Mouse (Mus musculus) hindbrain, embryonic 12.5 days (tissue): Measurements from ENCODE around the gene Pola2. TPM values are rescaled to one million over a fixed set of nuclear protein-coding genes. Genes with fewer than 3 reads are reported as not detected.

Experiments
- ATAC-seq: fragments of 200-750 bp; cut with Nextera tagmentation; 2 replicates; pipeline ENCODE4 v1.8.0; 2017; ENCODE audit warnings: moderate TSS enrichment; ENCODE audit not compliant: low FRiP score
- H3K27ac ChIP-seq: fragments of 300-500 bp; sonication (generic); 2 replicates; pipeline ENCODE4 v1.5.1; 2016; ENCODE audit warnings: mild to moderate bottlenecking
- H3K27me3 ChIP-seq: fragments of 300-500 bp; sonication (generic); 2 replicates; pipeline ENCODE4 v1.6.1; 2016; ENCODE audit warnings: mild to moderate bottlenecking
- H3K36me3 ChIP-seq: fragments of 300-500 bp; sonication (generic); 2 replicates; pipeline ENCODE4 v1.6.1; 2016; ENCODE audit warnings: mild to moderate bottlenecking
- H3K4me1 ChIP-seq: fragments of 300-500 bp; sonication (generic); 2 replicates; pipeline ENCODE4 v1.6.1; 2016
- H3K4me2 ChIP-seq: fragments of 300-500 bp; sonication (generic); replicated peaks from 2 replicates; pipeline ENCODE4 v1.6.1; 2016; ENCODE audit warnings: mild to moderate bottlenecking
- H3K4me3 ChIP-seq: fragments of 300-500 bp; sonication (generic); 2 replicates; pipeline ENCODE4 v1.5.1; 2016; ENCODE audit warnings: mild to moderate bottlenecking
- H3K9ac ChIP-seq: fragments of 300-500 bp; sonication (generic); 2 replicates; pipeline ENCODE4 v1.6.1; 2016; ENCODE audit warnings: mild to moderate bottlenecking, moderate library complexity
- H3K9me3 ChIP-seq: fragments of 300-500 bp; sonication (generic); replicated peaks from 2 replicates; pipeline ENCODE4 v1.6.1; 2016; ENCODE audit warnings: mild to moderate bottlenecking
- WGBS: fragments of 180-500 bp; shearing (Covaris S2); methylation state at CpG from one replicate; pipeline ENCODE4 v1.1.7; 2016; 5-methylcytosine and 5-hydroxymethylcytosine counted together
- polyA plus RNA-seq: library from polyadenylated mRNA; unstranded; fragments of >200 nt; fragmentation: Nextera tagmentation; extraction: Ambion mirVana; gene quantifications from 2 replicates; pipeline ENCODE4 v1.2.1, GENCODE M21; 2016

Gene Pola2
- polyA plus RNA-seq, 1 experiment from 2014 or later: 49.2 TPM

- no peak for ATAC-seq
These were observed 35.9 kb downstream of the Pola2 start for GRCm38 (mm10) chr19:5928104-5928503.

DNA sequence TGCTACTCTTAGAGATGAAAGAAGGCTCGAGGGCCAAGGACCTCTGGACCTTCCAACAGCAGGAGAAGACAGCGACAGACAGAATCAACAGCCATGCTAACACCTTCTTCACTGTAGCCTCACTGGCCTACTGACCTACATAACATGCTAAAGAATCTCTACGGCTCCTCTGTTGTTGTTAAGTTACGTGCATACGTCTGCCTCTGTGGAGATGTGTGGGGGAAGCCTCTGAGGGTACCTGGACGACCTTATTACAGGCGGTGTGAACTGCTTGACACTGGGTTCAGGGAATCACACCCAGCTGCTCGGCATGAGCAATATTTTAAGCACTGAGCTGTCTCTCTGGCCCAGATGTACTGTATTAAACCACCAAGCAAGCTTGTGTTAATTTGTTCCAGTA, 36.5 kb downstream of the Pola2 start:
- WGBS: 76% methylated on average over 8 of the region's 8 CpGs
- H3K27ac ChIP-seq: no peak overlapping the region
- H3K9ac ChIP-seq: no peak overlapping the region
- H3K27me3 ChIP-seq: peaks cover 13% of the 10 kb centered on the region
- no peak for ATAC-seq
- no peaks in the 10 kb centered on the region for H3K36me3 ChIP-seq
- peaks cover 17% of the 10 kb centered on the region for H3K4me1 ChIP-seq
- H3K9me3 ChIP-seq: no peaks in the 10 kb centered on the region
- no peak overlapping the region for H3K4me3 ChIP-seq
- no peak overlapping the region for H3K4me2 ChIP-seq

More at GRCm38 (mm10) chr19:5928104-5928503, 35.9 kb downstream of the Pola2 start:
- H3K4me1 ChIP-seq: peaks cover 17% of the 10 kb centered on the region
- H3K4me2 ChIP-seq: no peak overlapping the region
- H3K27ac ChIP-seq: no peak overlapping the region
- no peak overlapping the region for H3K9ac ChIP-seq
- 75% methylated on average over 6 of the region's 6 CpGs for WGBS
- H3K36me3 ChIP-seq: no peaks in the 10 kb centered on the region
- peaks cover 13% of the 10 kb centered on the region for H3K27me3 ChIP-seq
- H3K9me3 ChIP-seq: no peaks in the 10 kb centered on the region
- no peak overlapping the region for H3K4me3 ChIP-seq

GRCm38 (mm10) chr19:5927026-5927425, 37.0 kb downstream of the Pola2 start:
- ATAC-seq: no peak
- Histone ChIP-seq H3K27me3 (peaks cover 13% of the 10 kb centered on the region), H3K4me1 (peaks cover 17% of the 10 kb centered on the region), H3K4me3 (no peak overlapping the region), H3K9ac (no peak overlapping the region), H3K4me2 (no peak overlapping the region), H3K27ac (no peak overlapping the region), H3K36me3 (no peaks in the 10 kb centered on the region), H3K9me3 (no peaks in the 10 kb centered on the region)
- 67% methylated on average over 11 of the region's 11 CpGs for WGBS

GRCm38 (mm10) chr19:5925311-5925855, 38.6 kb downstream of the Pola2 start:
- WGBS: 34% methylated on average over 11 of the region's 11 CpGs
- Histone ChIP-seq H3K4me2 (peak overlapping the region; percentile 98), H3K27me3 (peaks cover 13% of the 10 kb centered on the region), H3K9me3 (no peaks in the 10 kb centered on the region), H3K27ac (no peak overlapping the region), H3K36me3 (no peaks in the 10 kb centered on the region), H3K9ac (peak overlapping the region; percentile 63), H3K4me3 (peak overlapping the region; percentile 58), H3K4me1 (peaks cover 22% of the 10 kb centered on the region)
- ATAC-seq: no peak

- under 1% methylated on average over 18 of the region's 18 CpGs for WGBS
These were observed 39.3 kb downstream of the Pola2 start, which contains the start of gene Cdc42ep2 for GRCm38 (mm10) chr19:5924713-5925093. TSS of gene Cdc42ep2 (minus strand) at chr19:5924816.

GRCm38 (mm10) chr19:5923990-5924712, 39.9 kb downstream of the Pola2 start:
- H3K9ac ChIP-seq: peak overlapping the region; percentile 63
- H3K36me3 ChIP-seq: no peaks in the 10 kb centered on the region
- peaks cover 19% of the 10 kb centered on the region for H3K4me1 ChIP-seq
- no peaks in the 10 kb centered on the region for H3K9me3 ChIP-seq
- peak overlapping the region; percentile 58 for H3K4me3 ChIP-seq
- ATAC-seq: peak; percentile 82
- H3K27me3 ChIP-seq: peaks cover 13% of the 10 kb centered on the region
- H3K4me2 ChIP-seq: peak overlapping the region; percentile 98
- under 1% methylated on average over 38 of the region's 38 CpGs for WGBS
- peak overlapping the region; percentile 77 for H3K27ac ChIP-seq

More at GRCm38 (mm10) chr19:5924713-5925093, 39.3 kb downstream of the Pola2 start, which contains the start of gene Cdc42ep2:
- H3K36me3 ChIP-seq: no peaks in the 10 kb centered on the region
- peaks cover 13% of the 10 kb centered on the region for H3K27me3 ChIP-seq
- H3K4me1 ChIP-seq: peaks cover 19% of the 10 kb centered on the region
- H3K4me2 ChIP-seq: peak within 1 kb of the TSS; percentile 98
- no peaks in the 10 kb centered on the region for H3K9me3 ChIP-seq
- peak within 1 kb of the TSS; percentile 63 for H3K9ac ChIP-seq
- H3K27ac ChIP-seq: peak within 1 kb of the TSS; percentile 77
- H3K4me3 ChIP-seq: peak within 1 kb of the TSS; percentile 58
- peak; percentile 93 for ATAC-seq

DNA sequence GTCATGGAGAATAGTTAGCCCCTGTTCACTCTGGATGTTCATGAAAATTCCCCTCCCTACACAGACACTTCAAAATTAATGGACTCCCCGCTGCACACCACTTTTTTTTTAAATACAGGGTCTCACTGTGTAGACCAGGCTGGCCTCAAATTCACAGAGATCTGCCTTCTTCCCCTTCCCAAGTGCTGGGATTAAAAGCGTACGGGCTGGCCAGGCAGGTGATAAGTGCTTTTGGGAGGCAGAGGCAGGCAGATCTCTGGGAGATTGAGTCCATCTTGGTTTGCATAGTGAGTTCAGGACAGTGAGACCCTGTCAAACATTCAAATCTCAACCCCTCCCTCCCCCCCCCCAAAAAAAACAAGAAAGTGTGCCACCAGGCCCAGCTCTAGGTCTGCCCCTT, 41.0 kb downstream of the Pola2 start:
- Histone ChIP-seq H3K36me3 (0 out of 2 replicates have a peak, but pooled peaks cover 2% of the 10 kb centered on the region), H3K9ac (no peak overlapping the region), H3K9me3 (no peaks in the 10 kb centered on the region), H3K4me3 (no peak overlapping the region), H3K4me1 (peaks cover 19% of the 10 kb centered on the region), H3K27me3 (peaks cover 13% of the 10 kb centered on the region), H3K4me2 (no peak overlapping the region), H3K27ac (no peak overlapping the region)
- WGBS: 91% methylated on average over 3 of the region's 3 CpGs
- no peak for ATAC-seq

GRCm38 (mm10) chr19:5922119-5922942, 41.7 kb downstream of the Pola2 start:
- Histone ChIP-seq H3K4me1 (peaks cover 19% of the 10 kb centered on the region), H3K4me2 (no peak overlapping the region), H3K4me3 (no peak overlapping the region), H3K9ac (peak overlapping the region; percentile 49), H3K27ac (no peak overlapping the region), H3K27me3 (peaks cover 13% of the 10 kb centered on the region), H3K36me3 (peaks cover 6% of the 10 kb centered on the region; the same call in 1 of the 2 replicates), H3K9me3 (no peaks in the 10 kb centered on the region)
- no peak for ATAC-seq
- 81% methylated on average over 15 of the region's 15 CpGs for WGBS

DNA sequence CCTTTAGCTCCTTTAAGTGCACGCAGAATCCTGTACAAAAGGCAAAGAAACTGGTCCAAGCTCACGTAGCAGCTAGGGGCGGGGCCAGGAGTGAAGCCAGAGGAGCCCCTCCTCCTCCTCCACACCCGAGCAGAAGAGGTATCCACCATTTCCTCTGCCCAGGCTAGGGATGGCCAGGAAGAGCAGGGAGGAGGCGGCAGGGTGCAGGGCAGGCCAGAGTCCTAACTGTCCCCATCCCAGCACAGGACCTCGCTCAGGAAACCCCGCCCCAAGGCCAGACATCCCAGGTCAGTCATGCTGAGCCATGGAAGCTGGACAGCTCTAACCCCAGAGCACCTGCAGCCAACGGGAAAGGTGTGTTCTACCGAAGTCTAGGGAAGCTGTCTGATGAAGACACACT, 42.3 kb downstream of the Pola2 start:
- WGBS: 22% methylated on average over 8 of the region's 9 CpGs
- Histone ChIP-seq H3K4me3 (no peak overlapping the region), H3K9me3 (no peaks in the 10 kb centered on the region), H3K36me3 (peaks cover 10% of the 10 kb centered on the region; the same call in 1 of the 2 replicates), H3K4me2 (no peak overlapping the region; the same call in 1 of the 2 replicates), H3K27me3 (peaks cover 13% of the 10 kb centered on the region), H3K4me1 (peaks cover 19% of the 10 kb centered on the region), H3K27ac (no peak overlapping the region), H3K9ac (peak overlapping the region; percentile 49)
- ATAC-seq: no peak

- no peaks in the 10 kb centered on the region for H3K9me3 ChIP-seq
- H3K4me1 ChIP-seq: peaks cover 29% of the 10 kb centered on the region
- H3K9ac ChIP-seq: peak within 1 kb of the TSS; percentile 90
- no peaks in the 10 kb centered on the region for H3K27me3 ChIP-seq
- H3K4me2 ChIP-seq: peak within 1 kb of the TSS; percentile 62
- peak within 1 kb of the TSS; percentile 92 for H3K4me3 ChIP-seq
- 0 out of 2 replicates have a peak, but pooled peaks have one; percentile 13 for ATAC-seq
- peak within 1 kb of the TSS; percentile 85 for H3K27ac ChIP-seq
- peaks cover 10% of the 10 kb centered on the region; the same call in 1 of the 2 replicates for H3K36me3 ChIP-seq
- WGBS: 23% methylated on average over 13 of the region's 13 CpGs
These were observed 50.8 kb downstream of the Pola2 start, which contains the start of gene Dpf2 for GRCm38 (mm10) chr19:5913007-5913719. TSS of gene Dpf2 (minus strand) at chr19:5913010.

DNA sequence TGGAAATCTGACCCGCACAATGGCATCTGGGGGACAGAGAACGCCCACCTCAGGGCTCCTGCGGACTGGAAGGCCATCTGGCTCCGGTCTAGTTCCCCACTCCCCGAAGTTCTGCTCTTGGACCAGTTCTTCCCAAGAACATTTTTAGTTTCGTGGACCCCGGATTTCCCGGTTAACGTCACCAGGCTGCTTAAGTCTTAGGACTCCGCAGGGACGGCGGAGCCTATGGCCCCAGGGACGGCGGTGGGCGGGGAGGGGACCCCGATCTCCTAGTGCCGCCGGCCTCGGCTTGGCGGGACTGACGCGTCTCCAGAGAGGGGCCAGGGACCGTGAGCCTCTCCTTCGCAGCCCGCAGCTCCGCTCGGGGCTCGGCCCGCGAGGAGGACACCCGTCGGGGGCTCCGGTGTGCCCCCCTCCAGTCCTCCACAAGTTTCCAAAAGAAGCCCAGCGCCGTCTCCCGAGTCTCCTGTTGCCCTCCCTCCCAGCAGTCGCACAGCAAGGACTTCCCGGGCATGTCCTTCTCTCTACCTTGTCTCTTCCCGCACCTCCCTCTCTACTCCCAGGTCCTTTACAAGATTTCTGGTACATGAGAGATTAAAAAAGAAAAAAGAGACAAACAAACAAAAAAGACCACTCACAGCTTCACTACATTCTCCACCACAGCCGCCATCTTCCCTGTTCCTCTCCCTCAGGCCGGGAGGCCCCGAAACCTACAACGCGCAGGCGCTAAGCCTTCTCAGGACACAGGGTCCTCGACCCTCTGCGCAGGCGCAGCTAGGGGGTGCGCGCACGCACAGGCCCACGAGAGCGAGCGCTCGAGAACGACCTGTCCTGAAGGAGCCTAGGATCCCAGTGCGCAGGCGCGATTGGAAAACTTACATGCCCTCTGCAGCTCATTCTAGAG, 51.6 kb downstream of the Pola2 start:
- H3K9ac ChIP-seq: peak overlapping the region; percentile 90
- peak; percentile 93 for ATAC-seq

More for the DNA sequence above, 51.6 kb downstream of the Pola2 start:
- Histone ChIP-seq H3K9me3 (no peaks in the 10 kb centered on the region), H3K27me3 (no peaks in the 10 kb centered on the region), H3K4me3 (peak overlapping the region; percentile 92), H3K27ac (peak overlapping the region; percentile 85), H3K36me3 (peaks cover 4% of the 10 kb centered on the region; the same call in 1 of the 2 replicates), H3K4me2 (peak overlapping the region; percentile 62), H3K4me1 (peaks cover 29% of the 10 kb centered on the region)
- under 1% methylated on average over 56 of the region's 59 CpGs for WGBS
